Mouse (Mus musculus): ENCODE measurements around the gene Rnf225. TPM values are rescaled to one million over a fixed set of nuclear protein-coding genes. Genes with fewer than 3 reads are reported as not detected.
"Not testable (repeated sequence)": the region's sequence is repeated elsewhere in the genome, so short reads cannot be mapped to it uniquely, and the experiment has no call there.

The Rnf225 gene
- polyA plus RNA-seq (2012; rRNA removed): 2.1 and 2.3 TPM in 2 replicates

DNA sequence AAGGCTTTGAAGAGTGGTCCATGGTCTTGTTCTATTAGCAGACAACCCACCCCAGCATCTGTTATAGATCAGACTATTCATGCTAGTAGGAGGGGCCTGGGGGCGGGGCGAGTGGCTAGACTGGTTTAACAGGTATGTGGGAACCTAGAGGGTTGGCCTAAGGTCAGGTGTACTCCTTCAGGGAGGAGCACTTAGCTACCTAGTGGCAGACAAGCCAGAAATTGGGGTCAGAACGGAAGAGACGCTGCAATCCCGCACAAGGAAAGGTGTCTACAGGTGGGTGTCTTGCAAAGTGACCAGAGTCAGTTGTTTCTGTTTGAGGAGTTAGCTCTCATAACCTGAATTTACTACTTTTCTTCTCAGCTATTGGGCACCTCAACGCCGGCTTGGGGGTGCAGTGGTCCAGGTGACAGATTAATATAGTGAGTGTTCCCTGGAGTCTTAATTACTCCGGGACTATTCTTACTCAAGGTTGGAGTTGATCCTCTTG, at the start of gene Rnf225:
TSS of gene Rnf225 (plus strand) at position 226 of the 490 bp plus-strand sequence.
- DNase-seq (ENCODE audit: low spot score): peak; percentile 57

DNA sequence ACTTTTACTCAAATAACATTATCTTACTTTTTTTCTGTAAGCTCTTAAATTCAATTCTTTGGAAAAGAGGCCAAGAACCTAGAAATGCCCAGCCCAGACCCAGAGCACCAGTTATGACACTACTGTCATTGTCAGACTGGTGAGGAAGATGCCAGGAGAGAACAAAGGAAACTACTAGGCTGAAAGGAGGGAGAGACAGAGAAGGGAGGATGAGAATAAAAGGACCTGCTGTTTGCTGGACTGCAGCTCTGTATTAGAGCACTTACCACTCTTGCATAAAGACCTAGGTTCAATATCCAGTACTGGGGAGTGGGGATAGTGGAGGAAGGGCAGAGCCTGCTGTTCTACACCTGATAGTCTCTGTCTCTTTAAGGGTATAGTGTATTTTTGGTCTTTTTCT, 47.2 kb upstream of the Rnf225 start:
- no peak for DNase-seq (ENCODE audit: low spot score)

DNA sequence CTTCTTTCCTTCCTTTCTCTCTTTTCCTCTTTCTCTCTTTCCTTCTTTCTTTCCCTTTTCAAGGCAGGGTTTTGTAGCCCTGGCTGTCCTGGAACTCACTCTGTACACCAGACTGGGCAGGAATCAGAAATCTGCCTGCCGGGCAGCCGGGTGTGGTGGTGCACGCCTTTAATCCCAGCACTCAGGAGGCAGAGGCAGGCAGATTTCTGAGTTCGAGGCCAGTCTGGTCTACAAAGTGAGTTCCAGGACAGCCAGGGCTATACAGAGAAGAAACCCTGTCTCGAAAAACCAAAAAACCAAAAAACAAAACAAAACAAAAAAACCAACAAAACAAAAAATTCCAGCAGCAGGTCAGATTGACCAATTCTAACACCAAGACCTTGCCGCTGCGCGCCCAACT, 46.7 kb upstream of the Rnf225 start:
- DNase-seq (ENCODE audit: low spot score): not testable (repeated sequence)

DNA sequence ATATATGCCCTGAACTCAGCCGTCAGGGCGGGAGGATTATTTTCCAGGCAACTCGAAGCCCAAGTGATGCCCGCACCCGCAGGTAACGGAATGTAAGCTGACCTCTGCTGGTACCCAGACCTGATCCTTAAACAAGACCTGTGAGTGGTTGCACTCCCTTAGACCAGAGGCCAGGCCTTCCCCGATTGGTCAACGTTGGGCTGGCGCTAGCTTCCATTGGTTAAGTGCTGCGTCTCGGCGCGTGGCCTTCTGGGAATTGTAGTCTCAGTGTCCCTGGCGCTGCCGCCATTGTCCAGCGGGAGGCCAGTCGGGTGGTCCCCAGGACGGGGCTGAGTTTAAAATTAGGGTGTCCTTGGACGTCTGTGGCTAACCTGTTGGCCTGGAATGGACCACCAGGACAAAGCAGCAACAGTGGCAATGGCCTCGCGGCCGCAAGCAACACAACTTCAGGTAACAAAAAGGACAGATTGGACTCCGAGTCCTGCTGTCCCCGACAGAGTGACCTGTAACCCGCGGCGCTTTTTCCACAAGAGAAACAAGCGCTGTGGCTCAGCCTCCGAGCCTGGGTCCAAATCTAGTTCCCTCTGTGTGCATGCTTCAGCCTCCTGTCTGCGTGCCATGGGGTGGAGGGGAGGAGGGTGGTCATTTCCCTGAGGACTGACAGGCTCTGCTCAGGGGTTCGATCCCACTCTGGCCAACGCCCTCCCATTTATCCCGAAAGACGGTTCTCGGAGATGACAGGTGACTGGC, 46.1 kb upstream of the Rnf225 start, which contains the start of gene Zfp128:
TSS of gene Zfp128 (plus strand) at position 267 of the 750 bp plus-strand sequence.
- peak; percentile 78 for DNase-seq (ENCODE audit: low spot score)

DNA sequence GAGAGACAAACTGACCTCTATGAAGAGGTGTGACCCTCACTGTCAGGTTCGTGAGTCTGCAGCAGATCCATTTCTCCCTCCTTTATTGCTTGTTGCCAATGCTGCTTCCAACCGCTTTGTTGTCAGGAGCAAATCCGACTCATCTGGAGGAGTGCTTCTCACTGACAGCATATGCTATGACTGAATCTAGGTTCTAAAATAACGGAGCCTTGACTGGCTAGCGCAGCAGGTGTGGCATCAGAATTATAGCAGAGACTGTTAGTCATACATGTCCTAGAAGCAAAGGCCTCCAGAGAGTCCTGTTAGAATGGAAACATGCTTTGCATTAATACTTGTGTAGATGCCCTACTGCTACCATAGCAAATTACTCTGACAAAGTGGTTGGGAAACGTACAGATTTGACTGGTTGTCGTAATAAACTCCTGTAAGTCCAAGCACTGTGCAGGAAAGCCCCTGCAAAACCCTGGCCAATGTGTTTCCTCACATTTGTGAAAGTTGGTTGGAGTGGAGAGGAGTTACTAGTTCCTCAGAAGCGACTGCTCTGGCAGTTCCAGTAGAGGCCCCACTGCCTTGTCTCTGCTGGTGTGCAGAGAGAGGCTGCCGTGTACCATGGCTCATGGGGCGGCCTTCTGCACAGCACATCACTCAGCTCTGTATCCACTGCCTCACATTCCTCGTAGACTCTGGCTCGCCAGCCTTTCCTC, 40.5 kb upstream of the Rnf225 start:
- DNase-seq (ENCODE audit: low spot score): no peak

DNA sequence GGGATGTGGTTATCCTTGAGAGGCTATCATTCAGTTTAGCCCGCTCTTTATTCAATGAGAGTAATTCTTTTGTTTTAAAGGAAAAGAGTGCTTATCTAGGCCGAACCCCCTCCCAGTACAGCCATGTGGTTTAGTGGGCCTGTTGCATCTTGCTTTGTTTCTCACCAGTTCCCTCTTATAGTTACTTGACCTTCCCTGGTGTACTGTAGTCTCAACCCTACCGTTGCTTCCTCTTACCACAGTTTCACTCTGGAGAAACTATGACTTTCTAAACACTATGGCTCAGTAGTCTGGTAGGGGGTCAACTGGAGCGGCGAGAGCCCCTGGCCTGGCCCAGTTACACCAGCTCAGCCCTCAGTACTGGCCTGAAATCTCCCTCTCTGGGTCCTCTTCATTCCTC, 39.6 kb upstream of the Rnf225 start:
- no peak for DNase-seq (ENCODE audit: low spot score)

DNA sequence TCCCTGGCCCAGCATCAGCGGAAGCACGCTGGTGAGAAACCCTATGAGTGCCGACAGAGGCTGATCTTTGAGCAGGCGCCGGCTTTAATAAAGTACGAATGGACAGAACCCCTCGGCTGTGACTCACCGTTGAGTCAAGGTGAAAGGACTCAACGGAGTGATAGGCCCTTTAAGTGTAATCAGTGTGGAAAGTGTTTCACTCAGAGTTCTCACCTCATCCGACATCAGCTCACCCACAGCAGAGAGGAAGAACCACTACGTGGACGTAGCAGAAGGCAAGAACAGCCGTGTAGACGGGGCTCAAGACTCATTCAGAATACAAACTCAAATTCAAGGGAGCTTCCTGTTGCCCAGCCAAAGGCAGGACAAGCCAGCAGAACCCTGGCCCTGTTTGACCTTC, 36.3 kb upstream of the Rnf225 start:
- DNase-seq (ENCODE audit: low spot score): no peak

DNA sequence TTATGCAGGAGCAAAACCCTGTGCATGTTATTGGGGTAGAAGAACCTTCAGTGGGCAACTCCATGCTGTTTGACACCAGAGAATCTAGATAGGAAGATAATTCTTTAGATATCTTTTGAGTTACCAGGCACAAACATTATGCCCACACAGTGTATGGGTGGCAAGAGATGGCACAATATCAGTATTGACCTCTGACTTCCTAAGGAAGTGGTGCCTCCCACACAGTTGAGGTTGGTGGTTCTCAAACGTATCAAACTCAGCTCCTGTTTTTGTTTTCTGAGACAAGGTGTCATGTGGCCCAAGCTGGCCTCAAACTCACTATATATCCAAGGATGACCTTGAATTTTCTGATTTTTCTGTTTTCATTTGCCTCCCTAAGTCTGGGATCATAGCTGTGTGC, 35.9 kb upstream of the Rnf225 start:
- DNase-seq (ENCODE audit: low spot score): no peak

DNA sequence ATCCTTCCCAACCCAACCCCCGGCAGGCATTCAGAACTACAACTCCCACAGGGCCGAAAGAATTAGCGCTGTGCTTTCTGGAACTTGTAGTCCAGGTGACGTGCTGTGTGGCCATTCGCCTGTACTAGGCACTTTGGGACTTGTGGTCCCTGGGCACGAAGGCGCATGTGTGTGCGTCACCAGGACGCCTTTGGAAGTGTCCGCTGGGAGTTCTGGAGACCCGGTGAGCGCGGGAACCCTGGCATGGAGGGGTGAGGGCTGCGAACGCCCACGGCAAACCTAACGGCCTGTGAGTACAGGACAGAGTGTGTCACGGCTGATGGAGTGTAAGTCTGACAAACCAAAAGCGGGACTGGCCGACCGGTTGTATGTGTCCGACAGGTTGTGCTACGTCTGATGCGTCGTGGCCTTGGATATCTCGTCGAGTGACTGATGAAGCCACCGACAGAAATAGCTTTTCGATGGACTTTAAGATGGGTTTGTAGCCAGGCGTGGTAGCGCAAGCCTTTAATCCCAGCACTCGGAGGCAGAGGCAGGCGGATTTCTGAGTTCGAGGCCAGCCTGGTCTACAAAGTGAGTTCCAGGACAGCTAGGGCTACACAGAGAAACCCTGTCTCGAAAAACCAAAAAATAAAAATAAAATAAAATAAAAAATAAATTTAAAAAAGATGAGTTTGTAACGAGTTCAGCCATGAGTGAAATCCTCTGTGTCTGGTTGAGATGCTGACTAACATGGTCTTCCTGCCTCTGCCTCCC, 29.4 kb upstream of the Rnf225 start, which contains the start of gene Zscan22:
TSS of gene Zscan22 (plus strand) at position 161 of the 756 bp plus-strand sequence.
- DNase-seq (ENCODE audit: low spot score): peak; percentile 75

DNA sequence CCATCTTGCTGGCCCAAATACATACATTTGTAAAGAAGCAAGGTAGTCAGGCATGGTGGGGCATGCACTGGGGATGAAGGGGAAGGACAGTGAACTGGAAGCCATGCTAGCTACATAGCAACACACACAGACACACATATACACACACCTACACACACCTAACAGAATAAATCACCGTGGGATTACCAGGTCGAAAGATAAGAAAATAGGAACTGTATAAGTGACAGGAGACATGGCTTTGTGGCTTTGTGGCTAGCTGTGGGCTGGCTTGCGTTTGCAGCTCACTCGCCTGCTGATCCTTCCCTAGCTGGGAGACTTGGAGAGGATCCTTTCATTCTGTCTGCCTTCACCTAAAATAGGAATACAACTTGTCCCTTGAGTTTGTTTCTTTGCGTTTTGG, 25.7 kb upstream of the Rnf225 start:
- DNase-seq (ENCODE audit: low spot score): no peak

DNA sequence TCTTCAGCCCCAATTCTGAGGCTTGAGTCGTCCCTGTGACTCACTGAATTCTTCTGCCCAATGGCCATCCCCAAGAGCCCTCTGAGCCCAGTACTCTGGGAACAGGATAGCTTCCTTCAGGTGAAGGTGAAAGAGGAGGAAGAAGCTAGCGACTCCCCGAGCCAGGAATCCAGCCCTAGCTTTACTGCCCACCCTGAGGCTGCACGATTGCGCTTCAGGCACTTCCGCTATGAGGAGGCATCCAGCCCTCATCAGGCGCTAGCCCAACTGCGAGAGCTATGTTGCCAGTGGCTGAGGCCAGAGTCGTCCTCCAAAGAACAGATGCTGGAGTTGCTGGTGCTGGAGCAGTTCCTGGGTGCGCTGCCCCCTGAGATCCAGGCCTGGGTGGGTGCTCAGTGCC, 23.6 kb upstream of the Rnf225 start:
- no peak for DNase-seq (ENCODE audit: low spot score)

DNA sequence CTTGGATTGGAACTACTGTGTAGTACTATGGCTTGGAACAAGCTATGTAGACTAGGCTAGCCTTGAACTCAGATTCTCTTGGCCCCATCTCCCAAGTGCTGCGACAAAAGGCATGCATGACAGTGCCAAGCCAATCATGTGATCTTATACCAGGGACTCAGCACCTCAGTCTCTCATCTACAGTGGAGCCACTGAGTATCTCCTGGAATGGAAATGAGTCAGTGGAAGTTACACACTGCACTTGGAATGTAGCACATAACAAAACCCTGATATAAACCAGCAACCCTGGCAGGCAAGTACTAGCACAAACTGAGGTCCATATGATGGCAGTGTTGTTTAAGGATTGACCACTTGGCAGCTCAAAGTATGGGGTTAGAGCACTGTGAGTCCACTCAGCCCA, 22.1 kb upstream of the Rnf225 start:
- DNase-seq (ENCODE audit: low spot score): no peak

DNA sequence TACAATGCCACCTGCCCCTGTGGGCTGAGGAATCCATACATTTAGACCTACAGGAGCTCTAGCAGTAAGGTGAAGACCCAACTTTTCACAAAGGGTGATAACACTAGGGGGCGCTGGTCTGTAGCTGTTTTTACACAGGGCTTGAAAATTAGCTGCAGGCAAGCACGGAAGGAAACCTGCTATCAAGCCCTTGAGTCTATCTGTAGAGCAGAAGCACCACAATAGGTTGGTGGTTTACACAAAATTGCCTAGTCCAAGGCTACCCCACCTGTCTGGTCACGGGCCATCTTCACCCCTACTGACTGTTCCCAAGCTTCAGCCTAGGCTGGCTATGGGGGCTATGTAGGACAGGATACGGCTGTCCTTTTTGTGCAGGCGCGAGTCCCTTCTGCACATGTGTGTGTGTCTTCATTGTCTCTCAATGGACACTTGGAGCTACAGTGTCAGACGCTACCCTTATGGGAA, 17.7 kb upstream of the Rnf225 start:
- DNase-seq (ENCODE audit: low spot score): no peak

DNA sequence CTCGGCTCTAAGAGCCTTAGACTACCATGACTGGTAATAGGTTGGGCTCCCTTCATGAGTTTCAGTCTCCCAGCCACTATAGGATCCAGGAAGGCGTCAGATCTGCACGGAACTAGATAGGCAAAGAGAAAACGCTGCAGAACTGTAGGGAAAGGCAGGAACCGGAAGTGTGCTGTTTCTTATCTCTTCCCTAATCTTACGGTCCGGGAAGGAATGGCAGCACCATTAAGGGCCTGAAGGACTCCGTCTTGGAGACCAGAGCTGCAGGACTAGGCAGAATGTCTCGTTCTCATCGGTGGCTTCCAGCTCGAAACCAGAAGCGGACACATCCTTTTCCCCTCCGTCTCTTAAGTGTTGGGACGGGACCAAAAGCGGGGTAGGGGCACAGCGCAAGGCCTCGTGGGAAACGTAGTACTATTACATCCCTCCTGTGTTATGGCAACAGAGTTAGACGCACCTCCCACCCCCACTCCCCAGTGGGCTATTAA, 17.0 kb upstream of the Rnf225 start:
- peak; percentile 39 for DNase-seq (ENCODE audit: low spot score)

DNA sequence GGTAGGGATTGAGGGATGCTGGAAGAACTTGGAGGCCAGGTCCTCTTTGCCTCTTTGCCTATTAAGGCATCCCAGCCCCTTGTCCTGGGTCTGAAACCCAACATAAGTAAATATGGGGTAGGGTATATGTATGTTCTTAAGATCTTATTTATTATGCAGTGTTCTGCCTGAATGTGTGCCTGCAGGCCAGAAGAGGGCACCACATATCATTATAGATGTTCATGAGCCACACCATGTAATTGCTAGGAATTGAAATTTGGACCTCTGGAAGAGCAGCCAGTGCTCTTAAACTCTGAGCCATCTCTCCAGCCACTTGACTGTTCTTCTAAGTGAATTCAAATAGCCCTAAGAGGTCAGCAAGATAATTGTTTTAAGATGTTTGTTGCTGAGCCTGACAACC, 13.7 kb upstream of the Rnf225 start:
- no peak for DNase-seq (ENCODE audit: low spot score)

DNA sequence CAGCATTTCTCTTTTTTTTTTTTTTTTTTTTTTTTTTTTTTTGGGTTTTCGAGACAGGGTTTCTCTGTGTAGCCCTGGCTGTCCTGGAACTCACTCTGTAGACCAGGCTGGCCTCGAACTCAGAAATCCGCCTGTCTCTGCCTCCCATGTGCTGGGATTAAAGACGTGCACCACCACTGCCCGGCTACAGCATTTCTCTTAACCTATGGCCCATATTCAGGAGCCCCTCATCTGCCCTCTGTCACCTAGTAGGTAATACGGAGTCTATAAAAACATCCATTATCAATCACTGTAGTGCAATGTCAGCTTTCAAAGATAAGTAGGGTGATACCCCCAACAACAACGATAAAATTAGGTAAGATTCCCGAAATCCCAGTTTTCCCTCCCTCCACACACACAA, 6.7 kb upstream of the Rnf225 start:
- DNase-seq (ENCODE audit: low spot score): not testable (repeated sequence)

DNA sequence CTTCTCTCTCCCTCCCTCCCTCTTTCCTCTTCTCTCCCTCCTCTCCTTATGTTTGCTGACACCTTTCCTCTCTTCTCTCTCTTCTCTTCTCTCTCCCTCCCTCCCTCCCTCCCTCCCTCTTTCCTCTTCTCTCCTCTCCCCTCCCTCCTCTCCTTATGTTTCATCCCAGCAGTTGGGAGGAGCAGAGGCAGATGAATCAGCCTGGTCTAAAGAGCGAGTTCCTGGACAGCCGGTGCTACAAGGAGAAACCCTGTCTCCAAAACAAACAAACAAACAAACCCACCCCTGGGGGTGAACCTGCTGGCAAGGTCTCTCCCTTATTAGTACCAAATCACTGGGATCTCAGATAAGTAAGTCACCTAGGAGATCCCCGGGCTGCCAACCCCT, 5.9 kb upstream of the Rnf225 start:
- no peak for DNase-seq (ENCODE audit: low spot score)

DNA sequence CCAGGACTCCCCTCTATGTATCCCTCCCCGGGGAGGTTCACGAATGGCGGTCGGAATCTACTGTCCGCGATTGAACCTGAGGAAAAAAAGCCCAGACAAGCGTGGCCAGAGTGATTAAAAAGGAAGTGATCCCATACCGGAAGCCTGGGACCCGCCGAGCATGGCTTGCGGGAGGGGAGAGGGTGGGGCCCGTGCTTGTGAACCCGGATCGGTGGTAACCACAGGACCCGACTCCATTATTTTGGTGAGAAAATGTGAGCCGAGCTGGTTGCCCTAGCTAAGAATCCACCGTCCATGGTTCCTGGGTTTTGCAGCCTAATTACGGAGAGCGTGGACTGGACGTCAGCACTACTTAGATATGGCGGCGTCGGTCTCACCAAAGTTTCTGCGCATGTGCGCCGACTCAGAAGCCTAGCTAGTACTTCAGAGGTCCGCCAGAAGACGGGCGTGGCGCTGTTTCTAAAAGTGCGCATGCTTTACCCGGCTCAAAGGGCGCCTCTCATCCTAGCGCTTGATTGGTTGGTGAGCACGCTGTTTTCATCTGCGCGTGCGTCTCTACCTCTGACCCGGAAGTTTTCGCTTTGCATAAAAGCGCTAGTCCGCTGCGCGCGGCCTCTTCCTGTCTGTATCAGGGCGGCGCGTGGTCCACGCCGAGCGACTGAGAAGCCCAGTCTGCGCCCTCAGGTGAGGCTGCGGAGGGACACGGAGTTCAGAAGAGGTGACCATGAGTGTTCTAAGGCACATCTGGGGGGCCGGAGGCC, 5.3 kb upstream of the Rnf225 start, which contains the start of gene Rps5:
TSS of gene Rps5 (plus strand) at position 586 of the 761 bp plus-strand sequence.
- DNase-seq (ENCODE audit: low spot score): peak; percentile 93

DNA sequence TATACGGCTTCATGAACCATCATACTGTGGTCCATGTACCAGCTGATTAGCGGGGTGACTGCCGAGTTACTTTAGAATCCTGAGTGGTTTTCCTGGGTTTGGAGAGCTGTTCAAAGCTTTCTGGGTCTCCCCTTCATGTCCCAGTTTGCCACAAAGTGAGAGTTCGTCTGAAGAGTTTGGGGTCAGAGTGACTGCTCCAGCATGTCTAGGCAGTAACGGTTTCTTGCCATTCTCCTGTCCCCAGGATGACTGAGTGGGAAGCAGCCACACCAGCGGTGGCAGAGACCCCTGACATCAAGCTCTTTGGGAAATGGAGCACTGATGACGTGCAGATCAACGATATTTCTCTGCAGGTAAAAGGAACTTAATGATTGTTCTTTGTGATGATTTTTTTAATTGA, 4.5 kb upstream of the Rnf225 start:
- no peak for DNase-seq (ENCODE audit: low spot score)

DNA sequence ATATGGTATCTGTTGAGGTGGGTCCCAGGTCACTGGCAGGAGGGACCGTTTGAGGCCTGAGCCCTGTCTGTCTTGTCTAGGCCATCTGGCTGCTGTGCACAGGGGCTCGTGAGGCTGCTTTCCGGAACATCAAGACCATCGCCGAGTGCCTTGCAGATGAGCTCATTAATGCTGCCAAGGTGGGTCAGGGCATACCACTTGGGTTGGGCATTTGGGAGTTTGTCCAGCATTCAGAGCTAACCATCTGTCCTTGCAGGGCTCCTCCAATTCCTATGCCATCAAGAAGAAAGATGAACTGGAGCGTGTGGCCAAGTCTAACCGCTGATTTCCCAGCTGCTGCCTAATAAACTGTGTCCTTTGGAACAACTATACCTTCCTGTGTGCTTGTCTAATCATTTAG, 900 bp upstream of the Rnf225 start:
- DNase-seq (ENCODE audit: low spot score): no peak

All from urinary bladder, adult 2 months (tissue).